Mouse (Mus musculus): ENCODE results near the gene Adgrg1.

GRCm38 (mm10) chr8:94980976-94981375 lies 6.4 kb downstream of the Adgrg1 start:
- TF ChIP-seq CTCF (IDR thresholded peaks at IDR 0.05; ENCODE audit: borderline replicate concordance, extremely low read depth, insufficient read depth, insufficient read length) (no peak), POLR2A (IDR thresholded peaks at IDR 0.05; ENCODE audit: borderline replicate concordance, extremely low read depth, insufficient read depth, insufficient read length, poor library complexity, severe bottlenecking) (no peak)

Measured in brain, embryonic 14.5 days (tissue).